Mouse (Mus musculus) layer of hippocampus, postnatal 25 days (tissue): Measurements from ENCODE around the gene Tmprss11e. TPM values are rescaled to one million over a fixed set of nuclear protein-coding genes. Genes with fewer than 3 reads are reported as not detected.
A peak's percentile ranks its signal among the peaks of the same experiment; 100 is the strongest.

Experiments
- DNase-seq, 2 experiments: peaks; one replicate each; pipeline ENCODE4 v3.0.0; 2022; ENCODE audit warnings: mixed read lengths in 2 of 2, low spot score in 1 of 2; ENCODE audit errors: extremely low spot score in 1 of 2
- total RNA-seq, 2 experiments: library from RNA; stranded (reverse); gene quantifications; 2 replicates each; pipeline ENCODE4 v1.2.3; 2021

Gene Tmprss11e
- not detected for total RNA-seq

DNA sequence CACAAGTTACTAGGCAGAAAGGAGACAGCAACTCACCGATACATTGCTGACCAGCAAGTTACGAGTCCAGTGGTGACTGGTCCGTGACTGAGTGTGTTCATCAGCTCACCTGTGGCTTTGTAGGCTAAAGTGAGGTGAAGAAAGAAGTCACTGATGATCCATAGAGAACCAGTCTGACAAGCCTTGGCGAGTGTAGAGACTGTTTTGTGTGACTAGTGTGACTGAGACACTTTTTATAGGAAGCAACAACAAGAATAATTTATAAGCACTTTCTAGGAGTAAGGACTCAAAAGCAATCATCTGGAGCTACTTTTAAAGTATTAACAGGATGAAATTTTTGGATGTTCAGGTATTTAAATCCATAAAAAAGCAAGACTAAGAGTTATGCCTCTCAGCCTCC is at the start of gene Tmprss11e:
Gene Tmprss11e (minus strand): TSS at position 101 of the 400 bp plus-strand sequence.
- DNase-seq, result no peak

- DNase-seq, result no peak
These were observed 47.2 kb upstream of the Tmprss11e start for GRCm38 (mm10) chr5:86792807-86793206.

DNA sequence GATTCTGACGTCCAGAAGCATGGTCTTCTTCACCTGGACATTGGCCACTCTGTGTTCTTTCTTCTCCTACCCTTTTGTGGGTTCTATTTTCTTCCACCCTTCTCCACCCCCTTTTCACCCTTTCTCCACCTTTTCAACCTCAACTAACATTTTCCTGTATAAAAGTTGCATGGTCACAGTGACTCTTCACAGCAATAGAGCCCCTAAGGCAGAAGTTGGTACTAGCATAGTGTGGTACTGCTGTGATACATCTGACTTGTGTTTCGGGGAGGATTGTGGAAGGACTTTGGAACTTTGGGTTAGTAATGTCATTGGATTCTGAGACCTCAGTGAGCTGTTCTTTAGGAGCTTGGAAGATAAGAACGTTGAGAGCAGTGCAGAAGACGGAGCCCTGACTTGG is 46.6 kb upstream of the Tmprss11e start:
- DNase-seq, result no peak

DNA sequence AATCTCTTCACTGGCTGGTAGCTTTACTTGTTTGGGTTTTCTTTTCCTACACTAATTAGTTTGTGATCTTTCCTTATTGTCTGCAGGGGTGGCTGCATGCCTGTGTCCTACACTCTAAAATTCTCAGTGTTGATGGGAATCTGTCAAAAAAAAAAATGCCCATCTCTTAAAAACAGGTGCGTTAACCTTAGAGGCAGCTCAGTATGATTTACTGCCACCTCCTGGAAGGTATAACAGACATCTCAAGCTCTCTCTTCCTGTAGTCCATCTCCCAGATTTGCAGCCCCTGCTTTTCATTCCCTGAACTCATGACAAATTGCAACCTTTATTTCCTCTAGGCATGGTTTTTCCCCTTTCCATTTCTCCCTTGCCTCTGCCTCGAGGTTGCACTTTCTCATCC is 44.3 kb upstream of the Tmprss11e start:
- DNase-seq, result no peak

DNA sequence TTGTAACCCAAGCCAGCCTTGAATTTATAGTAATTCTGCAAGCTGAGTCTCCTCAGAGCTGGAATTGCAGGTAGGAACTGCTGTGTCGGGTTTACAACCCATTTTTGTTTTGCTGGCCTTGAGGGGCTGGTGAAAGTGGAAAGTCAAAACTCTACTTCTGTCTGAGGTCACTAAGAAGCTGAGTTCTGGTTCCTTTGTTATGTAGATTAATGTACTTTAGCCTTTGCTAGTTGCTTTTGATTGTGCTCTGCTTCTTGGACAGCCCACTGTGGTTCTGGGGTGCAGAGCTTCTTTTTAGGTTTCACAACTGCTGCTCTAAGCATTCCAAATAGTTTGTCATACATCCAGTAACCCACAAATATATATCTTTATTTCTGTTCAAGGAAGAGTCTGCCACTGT is 41.2 kb upstream of the Tmprss11e start:
- no peak for DNase-seq

DNA sequence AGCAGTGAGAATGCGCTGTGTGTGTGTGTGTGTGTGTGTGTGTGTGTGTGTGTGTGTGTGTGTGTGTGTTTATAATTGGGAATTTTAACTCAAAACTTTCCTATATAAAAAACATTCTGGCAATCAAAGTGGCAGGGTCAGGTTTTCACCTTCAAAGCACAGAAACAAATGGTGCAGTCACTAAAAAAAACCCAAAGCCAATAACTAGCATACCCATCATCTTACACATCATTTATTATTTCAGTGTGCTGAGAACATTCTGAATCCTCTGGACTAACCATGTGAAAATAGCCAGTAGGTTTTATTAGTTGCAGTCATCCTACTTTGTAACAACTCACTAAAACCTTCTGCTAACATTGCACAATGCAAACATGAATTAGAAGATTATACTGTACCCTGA is 38.6 kb upstream of the Tmprss11e start:
- DNase-seq, result no peak

DNA sequence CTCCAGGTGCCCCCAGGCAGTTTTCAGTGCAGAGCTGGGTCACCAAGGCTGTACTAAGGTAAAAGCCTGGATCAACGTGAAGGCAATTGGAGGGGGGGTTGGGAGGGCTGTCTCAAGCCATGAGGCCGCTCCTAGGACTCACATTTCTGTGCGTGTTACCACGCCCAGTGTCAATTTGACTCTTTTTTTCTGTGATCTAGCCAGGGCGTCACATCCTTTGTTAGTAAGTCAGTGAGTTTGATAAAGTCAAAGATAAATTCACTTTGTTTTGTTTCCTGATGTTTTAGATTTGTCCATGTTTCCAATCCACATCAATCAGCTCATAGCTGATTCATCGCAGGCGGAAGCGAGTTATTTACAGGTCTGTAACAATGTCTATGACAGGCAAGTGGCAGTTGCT is 37.4 kb upstream of the Tmprss11e start:
- DNase-seq, result no peak

DNA sequence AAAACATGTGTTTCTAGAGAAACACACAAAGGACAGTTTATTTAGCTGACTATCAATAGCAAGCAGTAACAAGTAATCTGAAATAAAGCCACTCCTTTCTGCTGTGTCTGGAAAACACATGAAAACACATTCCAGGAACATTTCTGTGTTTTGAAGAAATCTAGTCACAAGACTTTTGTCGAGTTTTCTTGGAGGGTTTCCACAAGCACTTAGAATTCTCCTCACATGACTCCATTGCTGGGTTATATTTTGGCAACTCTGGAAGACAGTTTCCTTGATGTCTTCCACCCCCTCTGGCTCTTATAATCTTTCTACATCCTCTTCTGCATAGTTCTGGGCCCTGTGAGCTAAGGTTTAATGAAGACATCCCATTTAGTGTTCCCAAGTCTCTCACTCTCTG is 32.9 kb upstream of the Tmprss11e start:
- DNase-seq, result no peak

- no peak for DNase-seq
These were observed 31.3 kb upstream of the Tmprss11e start for GRCm38 (mm10) chr5:86776941-86777340.

DNA sequence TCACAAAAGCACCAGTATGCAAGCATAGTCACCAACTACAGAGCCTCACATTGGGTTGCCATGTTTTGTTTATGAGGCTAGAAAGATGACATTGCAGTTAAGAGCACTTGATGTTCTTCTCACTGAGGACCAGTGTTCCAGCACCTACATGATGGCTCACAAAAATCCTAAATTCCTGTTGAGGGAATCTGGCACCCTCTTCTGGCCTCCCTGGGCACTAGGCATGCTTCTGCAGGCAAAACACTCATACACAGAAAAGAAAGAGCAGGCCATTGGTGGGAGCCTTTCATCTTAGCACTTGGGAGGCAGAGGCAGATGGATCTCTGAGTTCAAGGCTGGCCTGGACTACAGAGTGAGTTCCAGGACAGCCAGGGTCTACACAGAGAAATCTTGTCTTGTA is 25.4 kb upstream of the Tmprss11e start:
- DNase-seq, result no peak

- no peak for DNase-seq
These were observed 23.5 kb upstream of the Tmprss11e start for GRCm38 (mm10) chr5:86769015-86769658.

GRCm38 (mm10) chr5:86742796-86743195 is 2.8 kb downstream of the Tmprss11e start:
- DNase-seq, result no peak

DNA sequence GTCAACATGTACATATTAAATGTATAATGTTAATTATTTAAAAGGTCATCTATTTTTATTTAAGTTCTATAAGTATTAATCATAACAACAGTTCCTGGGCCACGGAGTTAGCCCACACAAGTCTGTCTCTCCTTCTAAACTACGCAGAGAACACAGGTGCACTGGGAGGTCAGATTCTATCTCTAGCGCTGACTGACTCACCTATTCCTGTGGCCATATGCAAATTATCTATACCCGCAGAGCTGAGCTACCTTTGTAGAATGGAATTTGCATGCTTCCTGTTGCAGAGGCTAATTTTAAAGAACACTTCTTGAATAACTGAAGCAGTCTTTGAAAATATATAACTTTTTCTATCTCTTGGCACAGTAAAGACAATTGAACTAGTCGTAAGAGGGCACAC is 4.5 kb downstream of the Tmprss11e start:
- no peak for DNase-seq

DNA sequence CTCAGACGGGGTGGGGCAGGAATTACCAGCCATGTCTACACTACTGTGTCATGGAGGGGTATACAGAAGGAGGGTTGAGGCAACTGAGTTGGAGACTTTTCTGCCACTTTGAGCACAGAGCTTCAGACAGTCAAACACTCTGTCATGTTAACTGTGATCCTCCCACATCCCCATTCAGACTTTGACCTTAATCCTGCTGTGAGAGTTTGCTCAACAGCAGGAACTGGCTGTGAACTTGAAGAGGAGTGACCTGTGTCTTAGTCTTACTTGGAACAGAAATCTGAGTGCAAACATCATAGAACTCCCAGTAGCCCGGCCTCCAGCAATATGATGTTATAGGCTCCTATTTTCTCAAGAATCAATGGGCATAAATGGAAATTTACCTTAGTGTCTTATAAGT is 9.8 kb downstream of the Tmprss11e start:
- DNase-seq, result no peak

DNA sequence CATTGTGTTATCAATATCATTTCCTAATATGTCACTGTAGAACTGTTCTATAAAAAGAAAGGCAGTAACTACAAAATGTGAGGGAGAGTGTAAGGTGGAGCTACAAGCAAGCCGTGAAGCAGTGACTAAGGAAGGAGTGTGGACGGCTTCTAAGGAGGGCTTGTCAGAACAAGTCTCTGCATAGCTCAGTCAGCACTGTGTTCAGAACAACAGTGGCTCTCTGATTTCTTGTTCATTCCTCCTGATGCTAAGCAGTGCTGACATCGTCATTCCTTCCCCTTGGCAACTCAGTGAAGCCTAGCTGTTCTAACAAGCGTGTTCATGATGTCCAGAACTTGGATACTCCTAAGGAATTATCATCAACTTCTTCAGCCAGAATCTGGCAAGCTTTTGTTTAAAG is 15.0 kb downstream of the Tmprss11e start:
- no peak for DNase-seq

DNA sequence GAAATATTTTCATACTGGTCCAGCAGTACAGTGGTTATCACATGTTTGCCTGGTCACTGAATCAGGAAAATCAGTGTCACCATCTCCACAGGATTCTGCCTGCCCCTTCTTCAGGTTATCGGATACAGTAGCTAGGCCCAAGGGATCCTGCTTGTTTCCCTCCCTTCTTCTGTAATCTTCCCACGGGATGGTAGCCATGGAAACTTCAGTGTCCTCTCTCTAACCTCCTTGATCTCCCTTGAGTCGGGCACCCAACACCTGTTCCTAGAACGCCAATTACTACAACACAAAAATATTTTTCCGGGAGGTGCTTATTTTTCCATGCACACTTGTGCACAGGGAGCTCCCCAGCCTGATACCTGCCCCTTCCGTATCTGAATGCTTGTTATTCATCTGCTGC is 17.0 kb downstream of the Tmprss11e start:
- DNase-seq, result no peak

DNA sequence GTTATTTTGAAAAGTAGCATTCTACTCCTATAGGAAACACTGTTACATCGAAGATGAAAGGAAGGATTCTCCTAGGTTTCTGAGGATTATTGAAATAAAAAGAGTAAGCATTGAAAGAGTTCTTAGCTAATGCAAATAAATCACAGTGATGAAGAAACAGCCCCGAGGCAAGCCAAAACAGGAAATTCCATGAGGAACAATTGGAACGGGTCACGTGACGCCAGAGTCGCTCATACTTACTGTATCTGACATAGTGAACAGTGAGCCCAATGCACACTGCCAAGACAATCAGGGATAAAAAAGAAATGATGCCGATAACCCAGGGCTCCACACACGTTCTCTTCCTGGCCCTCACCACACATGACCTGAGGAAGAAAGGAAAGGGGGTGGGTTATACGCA is 18.6 kb downstream of the Tmprss11e start:
- no peak for DNase-seq

- DNase-seq, result no peak
These were observed 20.6 kb downstream of the Tmprss11e start for GRCm38 (mm10) chr5:86725021-86725420.

- no peak for DNase-seq
These were observed 22.7 kb downstream of the Tmprss11e start for GRCm38 (mm10) chr5:86722820-86723460.

GRCm38 (mm10) chr5:86714967-86715366 is 30.6 kb downstream of the Tmprss11e start:
- no peak for DNase-seq

DNA sequence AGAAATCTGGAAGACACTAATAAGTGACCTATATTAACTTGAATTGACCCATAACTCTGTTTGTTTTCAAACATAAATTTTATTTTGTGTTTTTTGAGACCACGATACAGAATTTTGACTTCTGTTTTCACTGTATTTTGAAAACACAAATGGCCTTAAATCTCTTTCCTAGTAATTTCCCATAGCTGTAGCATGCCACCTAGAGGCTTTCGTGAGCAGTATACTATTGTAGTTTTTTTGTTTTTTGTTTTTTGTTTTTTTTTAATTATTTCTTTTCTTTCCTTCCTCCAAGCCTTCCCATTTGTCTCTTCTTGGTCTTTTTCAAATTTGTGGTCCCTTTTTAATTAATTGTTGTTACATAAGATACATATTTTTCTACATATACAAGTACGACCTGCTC is 40.7 kb downstream of the Tmprss11e start:
- DNase-seq, result no peak

DNA sequence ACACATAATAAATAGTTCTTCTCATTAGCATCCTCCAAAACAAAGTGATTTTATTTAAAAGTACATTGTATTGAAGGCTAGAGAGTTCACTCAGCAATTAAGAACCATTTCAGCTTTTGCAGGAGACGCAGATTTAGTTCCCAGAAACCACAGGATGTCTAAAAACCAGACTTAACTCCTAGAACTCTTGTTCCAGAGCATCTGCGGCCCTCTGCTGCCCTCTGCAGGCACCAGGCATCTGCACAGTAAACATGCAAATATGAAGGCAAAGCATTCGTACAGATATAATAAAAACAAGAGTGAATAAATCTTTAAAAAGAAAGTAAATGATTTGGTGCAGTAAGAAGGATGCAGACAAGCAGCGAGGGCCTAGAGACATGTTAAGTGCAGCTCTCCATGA is 60.9 kb downstream of the Tmprss11e start:
- peak; percentile 57 to 87 for DNase-seq
